Mouse (Mus musculus) forebrain, embryonic 10.5 days (tissue): Measurements from ENCODE around the gene Tacc3. TPM values are rescaled to one million over a fixed set of nuclear protein-coding genes. Genes with fewer than 3 reads are reported as not detected.
A peak's percentile ranks its signal among the peaks of the same experiment; 100 is the strongest.

Experiments
- DNase-seq: peaks from one replicate; pipeline ENCODE4 v3.0.0-alpha.2; 2017; ENCODE audit warnings: low spot score; ENCODE audit errors: extremely low spot score
- H3K27ac ChIP-seq: fragments of 300-500 bp; sonication (generic); 2 replicates; pipeline ENCODE4 v1.5.1; 2016; ENCODE audit warnings: mild to moderate bottlenecking
- H3K27me3 ChIP-seq: fragments of 300-500 bp; sonication (generic); 2 replicates; pipeline ENCODE4 v1.6.1; 2016; ENCODE audit warnings: mild to moderate bottlenecking; ENCODE audit not compliant: poor library complexity, severe bottlenecking
- H3K36me3 ChIP-seq: fragments of 300-500 bp; sonication (generic); replicated peaks from 2 replicates; pipeline ENCODE4 v1.6.1; 2016; ENCODE audit warnings: mild to moderate bottlenecking, moderate library complexity
- H3K4me1 ChIP-seq: fragments of 300-500 bp; sonication (generic); 2 replicates; pipeline ENCODE4 v1.6.1; 2016
- H3K4me3 ChIP-seq: fragments of 300-500 bp; sonication (generic); 2 replicates; pipeline ENCODE4 v1.5.1; 2016; ENCODE audit warnings: mild to moderate bottlenecking, moderate library complexity
- H3K9me3 ChIP-seq: fragments of 300-500 bp; sonication (generic); 2 replicates; pipeline ENCODE4 v1.6.1; 2016; ENCODE audit warnings: mild to moderate bottlenecking, moderate library complexity
- WGBS: fragments of 180-500 bp; shearing (Covaris S2); methylation state at CpG from one replicate; pipeline ENCODE4 v1.1.7; 2016; 5-methylcytosine and 5-hydroxymethylcytosine counted together
- polyA plus RNA-seq: library from polyadenylated mRNA; unstranded; fragments of >200 nt; fragmentation: Nextera tagmentation; extraction: Ambion mirVana; gene quantifications from 2 replicates; pipeline ENCODE4 v1.2.1, GENCODE M21; 2016

The Tacc3 gene
- polyA plus RNA-seq, 1 experiment from 2014 or later = 349 TPM

DNA sequence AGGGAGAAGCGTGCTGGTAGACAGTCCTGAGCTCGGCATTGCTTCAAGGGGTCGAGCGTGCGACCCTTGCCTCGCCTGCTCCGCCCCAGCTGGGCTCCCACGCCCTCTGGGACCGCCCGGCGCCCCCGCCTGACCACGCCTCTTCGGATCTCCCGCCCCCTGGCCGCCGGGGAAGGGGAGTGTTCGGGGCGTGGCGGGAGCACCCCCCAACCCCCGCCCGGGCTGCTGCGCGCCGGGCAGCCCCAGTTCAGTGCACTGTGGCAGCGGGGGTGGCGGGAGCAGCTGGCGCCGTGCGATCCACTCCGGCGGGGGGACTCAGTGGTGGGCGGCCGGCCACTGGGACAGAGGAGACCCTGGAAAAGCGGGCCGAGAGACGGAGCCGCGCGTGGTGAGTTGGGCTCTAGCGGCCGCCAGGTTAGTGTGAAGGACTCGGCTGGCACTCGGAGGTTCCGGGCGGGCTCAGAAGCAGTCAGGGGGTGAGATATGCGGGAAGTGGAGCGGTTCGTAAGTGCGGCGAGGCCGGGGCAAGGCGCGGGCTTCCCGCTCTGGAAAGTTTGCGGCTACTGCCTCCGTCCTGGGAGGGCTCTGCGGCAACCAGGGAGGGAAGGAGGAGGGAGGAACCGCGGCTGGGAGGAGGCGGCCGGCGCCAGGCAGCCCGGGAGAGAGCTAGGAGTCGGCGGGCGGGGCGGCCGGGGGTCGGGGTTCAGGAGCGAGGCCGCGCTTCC is 63.8 kb downstream of the Tacc3 start, which contains the start of gene Fgfr3:
Fgfr3 (plus strand) TSS at position 134 of the 725 bp plus-strand sequence.
- Histone ChIP-seq H3K27ac (peak within 1 kb of the TSS; percentile 93), H3K36me3 (peaks cover 32% of the 10 kb centered on the region), H3K9me3 (no peaks in the 10 kb centered on the region), H3K4me1 (peaks cover 83% of the 10 kb centered on the region), H3K27me3 (peaks cover 94% of the 10 kb centered on the region), H3K4me3 (peak within 1 kb of the TSS; percentile 87)
- under 1% methylated on average over 73 of the region's 73 CpGs for WGBS
- peak; percentile 69 for DNase-seq

DNA sequence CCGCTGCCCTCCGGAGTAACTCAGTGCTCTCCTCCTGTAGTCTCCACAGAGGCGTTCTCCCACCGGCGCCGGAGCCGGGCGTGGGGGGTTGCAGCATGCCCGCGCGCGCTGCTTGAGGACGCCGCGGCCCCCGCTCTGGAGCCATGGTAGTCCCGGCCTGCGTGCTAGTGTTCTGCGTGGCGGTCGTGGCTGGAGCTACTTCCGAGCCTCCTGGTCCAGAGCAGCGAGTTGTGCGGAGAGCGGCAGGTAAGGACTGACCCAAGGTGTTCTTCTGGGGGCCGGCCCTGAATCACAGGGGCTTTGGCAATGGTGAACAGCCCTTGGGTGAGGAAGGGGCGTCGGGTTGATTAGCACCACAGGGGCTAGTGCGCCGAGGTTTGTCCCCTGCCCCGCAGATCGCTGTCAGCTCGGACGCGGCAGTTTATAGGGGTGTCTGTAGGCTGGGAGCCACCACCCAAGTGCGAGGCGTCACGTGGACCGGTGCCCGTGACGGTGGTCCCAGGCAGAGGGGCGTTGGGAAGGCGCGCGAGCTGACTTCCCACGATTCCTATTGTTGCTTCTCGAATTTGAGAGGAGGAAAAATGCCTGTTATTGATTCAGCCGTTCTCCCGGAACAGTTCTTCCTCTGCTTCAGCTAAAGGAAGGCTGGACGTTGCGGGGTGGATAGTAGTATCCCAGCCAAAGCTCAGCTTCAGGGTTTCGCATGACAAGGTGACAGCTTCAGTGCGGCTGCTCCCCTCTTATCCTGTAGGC is 64.5 kb downstream of the Tacc3 start:
- no peaks in the 10 kb centered on the region for H3K9me3 ChIP-seq
- H3K27ac ChIP-seq = peak overlapping the region; percentile 93
- H3K36me3 ChIP-seq = peaks cover 35% of the 10 kb centered on the region
- H3K4me1 ChIP-seq = peaks cover 84% of the 10 kb centered on the region
- peak overlapping the region; percentile 87 for H3K4me3 ChIP-seq
- peak; percentile 47 for DNase-seq
- peaks cover 96% of the 10 kb centered on the region for H3K27me3 ChIP-seq
- under 1% methylated on average over 53 of the region's 53 CpGs for WGBS

DNA sequence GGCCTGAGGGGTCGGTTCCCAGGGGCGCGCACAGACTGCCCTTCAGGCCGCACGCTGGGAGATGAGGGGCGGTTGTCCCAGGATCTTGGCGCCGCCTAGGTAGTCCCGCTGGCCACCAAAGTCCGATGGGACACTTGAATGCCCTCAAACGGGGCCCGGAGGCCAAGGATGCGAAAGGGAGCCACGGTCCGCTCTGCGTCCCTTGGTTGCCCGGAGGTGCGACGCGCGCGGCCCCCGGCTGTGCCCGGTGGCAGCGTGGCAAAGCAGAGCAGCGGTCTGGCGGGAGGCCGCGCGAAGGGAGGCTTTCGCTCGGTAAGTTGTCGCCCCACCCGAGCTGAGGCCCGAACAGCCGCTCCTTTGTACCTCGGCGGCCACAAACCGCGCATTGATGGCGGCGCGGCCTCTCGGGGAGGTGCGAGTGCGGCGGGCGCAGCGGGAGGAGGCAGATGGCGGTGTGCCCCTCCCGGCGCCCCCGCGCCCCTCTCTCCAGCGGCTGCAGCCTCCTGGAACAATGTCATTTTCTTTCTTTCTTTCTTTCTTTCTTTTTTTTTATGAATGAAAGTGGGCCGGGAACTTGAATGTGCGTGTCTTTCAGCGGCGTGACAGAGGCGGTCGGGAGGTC is 65.2 kb downstream of the Tacc3 start:
- 0% methylated on average over 59 of the region's 61 CpGs for WGBS
- peaks cover 100% of the 10 kb centered on the region for H3K27me3 ChIP-seq
- H3K4me1 ChIP-seq = peaks cover 84% of the 10 kb centered on the region
- peaks cover 42% of the 10 kb centered on the region for H3K36me3 ChIP-seq
- DNase-seq = peak; percentile 58
- H3K27ac ChIP-seq = peak overlapping the region; percentile 93
- no peaks in the 10 kb centered on the region for H3K9me3 ChIP-seq
- peak overlapping the region; percentile 87 for H3K4me3 ChIP-seq

DNA sequence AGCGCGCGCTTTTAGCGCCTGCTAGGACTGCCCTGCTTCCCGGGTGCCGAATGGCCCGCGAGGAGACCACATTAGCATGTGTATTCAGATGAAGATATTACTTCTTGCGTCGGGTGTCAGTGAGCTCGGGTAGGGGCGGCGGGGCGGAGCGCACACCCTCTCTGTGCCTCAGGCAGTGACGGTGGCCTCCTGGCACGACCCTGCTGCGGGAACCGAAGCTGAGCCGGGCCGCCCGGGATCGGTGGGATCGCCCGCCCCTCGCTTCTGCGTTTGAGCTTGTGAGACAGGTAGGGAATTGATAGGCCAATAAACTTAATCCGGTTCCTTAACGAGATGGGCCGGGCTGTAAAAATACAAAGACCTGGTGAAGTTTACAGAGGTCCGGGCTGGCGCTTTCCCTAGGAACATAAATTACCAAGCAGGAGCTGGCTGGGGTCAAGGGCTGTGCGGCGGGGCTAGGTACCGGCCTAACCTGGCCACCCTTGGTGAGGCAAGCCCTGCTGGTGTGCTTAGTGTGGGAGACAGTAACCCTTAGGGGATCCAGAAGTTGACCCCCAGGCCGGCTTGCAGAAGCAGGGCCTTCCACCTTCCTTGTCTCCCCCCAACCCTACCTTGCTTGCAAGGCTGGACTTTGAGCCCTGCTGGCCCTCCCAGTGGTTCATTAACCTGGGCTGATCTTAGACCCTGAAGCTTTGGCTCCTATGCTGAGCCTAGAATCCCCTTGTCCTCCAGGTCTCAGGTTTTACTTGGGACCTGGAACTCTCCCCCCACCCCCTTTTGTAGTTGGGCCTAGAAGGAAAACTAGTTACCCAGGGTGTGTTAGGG is 65.9 kb downstream of the Tacc3 start:
- DNase-seq = peak; percentile 58
- peaks cover 100% of the 10 kb centered on the region for H3K27me3 ChIP-seq
- H3K4me3 ChIP-seq = peak overlapping the region; percentile 87
- H3K27ac ChIP-seq = peak overlapping the region; percentile 93
- 2% methylated on average over 36 of the region's 36 CpGs for WGBS
- H3K36me3 ChIP-seq = peaks cover 49% of the 10 kb centered on the region
- peaks cover 77% of the 10 kb centered on the region for H3K4me1 ChIP-seq
- H3K9me3 ChIP-seq = no peaks in the 10 kb centered on the region

DNA sequence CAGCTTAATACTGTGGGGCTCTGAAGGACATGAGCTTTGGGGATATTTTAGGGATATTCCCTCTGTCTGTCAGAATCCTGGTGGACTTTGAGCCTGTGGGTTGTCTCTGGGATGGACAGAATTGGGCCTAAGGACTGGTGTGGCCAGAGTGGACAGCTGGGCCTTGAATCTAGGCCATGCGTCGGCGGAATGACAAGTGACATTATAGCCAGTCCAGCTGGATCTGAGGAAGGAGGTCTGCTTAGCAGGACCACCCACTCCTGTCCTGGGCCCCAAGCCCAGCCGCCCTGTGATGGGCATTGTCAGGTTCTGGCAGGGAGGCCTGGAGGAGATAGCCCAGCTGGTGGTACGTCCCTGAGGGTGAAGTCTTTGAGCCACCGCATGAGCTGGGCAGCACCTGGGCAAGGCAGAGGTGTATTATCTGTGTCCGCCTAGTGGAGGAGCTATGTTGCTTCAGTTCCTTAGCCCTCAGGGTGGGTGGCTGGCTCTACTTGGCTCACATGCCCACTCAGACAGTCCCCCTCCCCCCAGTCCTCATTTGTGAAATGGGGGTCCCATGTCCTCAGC is 68.2 kb downstream of the Tacc3 start:
- no peak for DNase-seq
- peaks cover 72% of the 10 kb centered on the region for H3K4me1 ChIP-seq
- H3K27me3 ChIP-seq = peaks cover 100% of the 10 kb centered on the region
- H3K9me3 ChIP-seq = no peaks in the 10 kb centered on the region
- peak overlapping the region; percentile 87; the same call in 1 of the 2 replicates for H3K4me3 ChIP-seq
- no peak overlapping the region for H3K27ac ChIP-seq
- 90% methylated on average over 7 of the region's 7 CpGs for WGBS
- H3K36me3 ChIP-seq = peaks cover 72% of the 10 kb centered on the region

DNA sequence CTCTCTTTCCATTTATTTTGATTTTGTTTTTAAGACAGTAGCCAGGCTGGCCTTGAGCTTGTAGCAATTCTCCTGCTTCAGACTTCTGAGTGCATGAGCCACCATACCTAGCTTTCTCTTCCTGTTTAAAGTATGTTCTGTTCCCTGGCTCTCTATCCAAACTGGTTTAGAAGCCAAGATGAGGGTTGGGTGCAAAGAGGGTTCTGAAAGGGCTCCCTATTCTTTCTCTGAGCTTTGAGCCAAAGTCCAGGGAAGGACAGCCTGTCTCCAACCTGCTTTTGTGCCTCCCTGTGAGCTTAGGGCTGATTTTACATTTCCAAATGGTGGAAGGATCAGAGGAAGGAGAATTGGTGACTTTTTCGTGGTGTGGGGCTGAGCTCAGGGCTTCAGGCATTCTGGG is 69.0 kb downstream of the Tacc3 start:
- Histone ChIP-seq H3K4me3 (no peak overlapping the region), H3K27me3 (peaks cover 100% of the 10 kb centered on the region), H3K9me3 (no peaks in the 10 kb centered on the region), H3K36me3 (peaks cover 79% of the 10 kb centered on the region), H3K27ac (no peak overlapping the region), H3K4me1 (peaks cover 65% of the 10 kb centered on the region)
- DNase-seq = no peak
- 75% methylated on average over 1 of the region's 1 CpGs for WGBS

Other genes starting within 250 kb of the Tacc3 start
- gene Nkx1-1, start 224.2 kb upstream of the Tacc3 start, polyA plus RNA-seq = not detected in 2 replicates
- 70.0 and 73.0 TPM in 2 replicates for gene Fam53a, start 28.5 kb upstream of the Tacc3 start, polyA plus RNA-seq
- 0.41 and 0.52 TPM in 2 replicates for gene Gm9903, start 28.2 kb upstream of the Tacc3 start, polyA plus RNA-seq
- 335 and 357 TPM in 2 replicates for gene Slbp, start 5.6 kb upstream of the Tacc3 start, polyA plus RNA-seq
- 38.0 and 39.5 TPM in 2 replicates for gene Tmem129, start 288 bp downstream of the Tacc3 start, polyA plus RNA-seq
- gene Fgfr3, start 63.5 kb downstream of the Tacc3 start, polyA plus RNA-seq = 33.4 and 39.1 TPM in 2 replicates
- 57.8 and 59.2 TPM in 2 replicates for gene Letm1, start 124.7 kb downstream of the Tacc3 start, polyA plus RNA-seq
- gene Nsd2, start 162.6 kb downstream of the Tacc3 start, polyA plus RNA-seq = 105 and 108 TPM in 2 replicates